Mouse (Mus musculus) erythroblast, adult 5-6 weeks (primary cell): ENCODE results near the gene Ccdc63. TPM values are rescaled to one million over a fixed set of nuclear protein-coding genes. Genes with fewer than 3 reads are reported as not detected.
"Not testable (repeated sequence)": the region's sequence is repeated elsewhere in the genome, so short reads cannot be mapped to it uniquely, and the experiment has no call there.

Experiments
- ATAC-seq: replicated peaks from 2 replicates; pipeline ENCODE4 v1.8.0; 2016; ENCODE audit warnings: moderate number of reproducible peaks, mild to moderate bottlenecking, moderate TSS enrichment, inconsistent platforms; ENCODE audit not compliant: poor library complexity, low FRiP score, severe bottlenecking
- total RNA-seq, 2 experiments: library from RNA; stranded (forward) in 1 of 2; stranded (reverse) in 1 of 2; fragments of 150-400 nt in 1 of 2; fragments of 200-764, 138-1000 nt in 1 of 2; gene quantifications; 2 replicates each; pipeline versions ENCODE4 v1.2.3 to v1.2.4; 2015 to 2017; ENCODE audit warnings: low replicate concordance in 2 of 2

The Ccdc63 gene
- total RNA-seq (2015; ENCODE audit: low replicate concordance) (not detected in 2 replicates), total RNA-seq (2017; ENCODE audit: low replicate concordance) (4.0 TPM in 1 of 2 replicates, not detected in the other)

DNA sequence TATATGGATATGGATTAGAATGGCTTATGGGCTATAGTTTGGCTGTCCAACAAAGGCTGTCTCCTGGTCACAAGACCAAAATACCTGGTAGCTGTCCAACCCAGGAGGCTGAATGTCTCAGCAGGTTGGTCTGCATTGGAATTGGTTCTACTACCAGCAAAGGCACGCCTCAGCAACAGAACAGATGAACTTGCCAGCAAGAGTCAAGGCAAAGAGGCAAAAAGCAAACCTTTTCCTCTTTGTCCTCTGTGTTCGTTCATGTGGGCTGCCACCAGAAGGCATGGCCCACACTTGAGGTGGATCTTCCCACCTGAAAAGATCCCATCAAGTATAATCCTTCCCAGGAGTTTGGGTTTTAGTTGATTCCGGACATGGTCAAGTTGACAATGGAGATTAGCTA lies at the start of gene Ccdc63:
Gene Ccdc63, minus strand, starts transcription at position 101 of the 400 bp plus-strand sequence.
- ATAC-seq: no peak

DNA sequence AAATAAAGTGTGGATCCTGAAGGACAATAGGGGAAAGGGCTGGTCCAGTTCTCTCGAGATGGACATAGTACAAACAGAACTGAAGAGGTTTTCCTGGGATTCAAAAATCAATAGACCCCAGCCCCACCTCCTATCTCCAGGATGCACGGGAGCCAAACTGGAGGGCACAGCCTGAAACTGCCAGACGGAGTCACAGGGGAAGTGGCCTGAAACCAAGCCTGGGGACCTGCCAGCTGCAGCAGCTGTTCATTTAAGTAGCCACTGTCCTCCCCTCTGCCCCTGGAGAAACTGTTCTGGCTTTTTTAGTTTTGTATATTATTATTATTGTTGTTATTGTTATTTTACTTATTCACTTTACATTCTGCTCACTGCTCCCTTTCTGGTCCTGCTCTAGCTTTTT lies 48.5 kb upstream of the Ccdc63 start:
- ATAC-seq: no peak

DNA sequence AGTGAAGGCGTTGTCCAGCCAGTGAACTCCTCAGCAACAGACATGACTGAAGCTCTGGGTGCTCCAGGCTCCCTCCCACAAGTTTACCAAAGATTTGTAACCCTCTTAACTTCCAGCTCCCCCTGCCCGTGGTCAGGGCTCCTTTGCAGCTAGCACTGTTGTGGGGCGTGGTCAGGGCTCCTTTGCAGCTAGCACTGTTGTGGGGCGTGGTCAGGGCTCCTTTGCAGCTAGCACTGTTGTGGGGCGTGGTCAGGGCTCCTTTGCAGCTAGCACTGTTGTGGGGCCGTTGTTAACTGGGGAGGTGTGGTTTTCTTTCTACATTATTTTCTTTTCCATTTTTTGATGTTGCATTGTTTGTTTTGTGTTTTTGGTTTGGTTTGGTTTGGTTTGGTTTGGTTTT lies 44.2 kb upstream of the Ccdc63 start:
- not testable (repeated sequence) for ATAC-seq

DNA sequence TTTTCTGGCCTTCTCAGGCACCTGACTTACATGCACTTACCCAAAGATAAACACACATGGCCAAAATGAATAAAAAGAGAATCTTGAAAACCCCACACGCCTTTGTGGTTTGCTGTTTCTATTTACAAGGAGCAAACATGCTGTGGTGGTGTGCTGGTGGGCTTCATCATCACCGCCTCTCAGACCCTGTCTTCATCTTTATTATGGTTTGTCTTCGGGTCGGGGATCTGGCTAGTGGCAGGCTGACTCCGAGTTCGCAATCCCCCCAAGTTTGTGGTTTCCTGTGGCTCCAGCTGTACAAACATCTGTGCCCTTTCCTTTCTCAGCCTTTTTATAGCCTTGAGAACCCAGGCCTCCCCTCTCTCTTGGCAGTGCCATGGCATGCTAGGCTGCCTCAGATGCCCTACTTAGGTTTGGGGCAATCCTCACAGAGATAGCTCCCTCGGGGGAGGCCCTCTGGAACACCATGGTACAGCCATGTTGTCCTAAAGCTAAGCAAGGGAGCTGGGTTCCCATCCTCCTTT lies 43.7 kb upstream of the Ccdc63 start:
- no peak for ATAC-seq

DNA sequence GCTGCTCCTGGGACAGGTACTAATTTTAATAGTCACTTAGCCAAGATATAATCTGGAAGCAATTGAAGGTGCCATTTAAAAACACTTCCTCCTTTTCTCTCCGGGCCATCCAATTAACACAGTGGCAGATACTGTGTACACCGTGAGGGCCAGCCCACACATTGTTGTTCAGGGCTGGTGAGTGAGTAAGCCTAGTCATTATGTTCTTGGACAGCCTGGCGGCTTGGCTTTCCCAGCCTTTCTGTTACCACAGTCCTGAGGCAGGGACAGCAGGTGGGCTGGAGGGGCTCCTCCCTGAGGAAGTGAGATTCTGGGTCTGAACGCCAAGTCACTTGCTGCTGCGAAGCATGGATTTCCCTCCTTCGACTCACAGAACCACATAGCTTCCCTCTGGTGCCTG lies 39.0 kb upstream of the Ccdc63 start:
- ATAC-seq: no peak

DNA sequence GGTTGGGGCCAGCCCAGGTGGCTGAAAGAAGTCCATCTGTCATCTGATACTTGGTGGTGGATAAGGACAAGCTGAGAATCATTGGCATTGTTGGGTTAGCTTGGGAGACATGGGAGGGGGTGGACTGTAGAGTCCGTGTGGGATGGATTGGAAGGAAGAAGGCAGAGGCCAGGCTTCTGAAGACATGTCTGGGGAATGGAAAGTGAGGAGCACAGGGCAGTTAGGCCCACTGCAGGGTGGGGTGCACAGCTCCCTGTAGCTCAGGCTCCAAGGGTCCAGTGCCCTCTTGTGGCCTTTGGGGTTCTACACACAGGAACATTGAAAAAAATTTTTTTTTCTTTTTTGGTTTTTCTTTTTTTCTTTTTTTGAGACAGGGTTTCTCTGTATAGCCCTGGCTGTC lies 35.8 kb upstream of the Ccdc63 start:
- ATAC-seq: peak; percentile 73; the same call in 1 of the 2 replicates

DNA sequence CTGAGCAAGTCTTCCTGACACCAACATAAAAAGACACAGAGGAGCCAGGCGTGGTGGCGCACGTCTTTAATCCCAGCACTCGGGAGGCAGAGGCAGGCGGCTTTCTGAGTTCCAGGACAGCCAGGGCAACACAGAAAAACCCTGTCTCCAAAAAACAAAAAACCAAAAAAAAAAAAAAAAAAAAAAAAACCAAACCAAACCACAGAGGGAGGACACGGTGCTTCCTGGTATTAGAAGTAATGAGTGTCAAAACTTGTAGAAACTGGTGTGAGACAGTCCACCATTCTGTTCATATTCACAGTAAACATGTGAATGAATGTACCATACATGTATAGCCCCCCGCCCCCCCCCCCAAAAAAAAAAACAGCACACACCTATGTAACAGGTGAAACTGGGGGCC lies 35.3 kb upstream of the Ccdc63 start:
- no peak for ATAC-seq

DNA sequence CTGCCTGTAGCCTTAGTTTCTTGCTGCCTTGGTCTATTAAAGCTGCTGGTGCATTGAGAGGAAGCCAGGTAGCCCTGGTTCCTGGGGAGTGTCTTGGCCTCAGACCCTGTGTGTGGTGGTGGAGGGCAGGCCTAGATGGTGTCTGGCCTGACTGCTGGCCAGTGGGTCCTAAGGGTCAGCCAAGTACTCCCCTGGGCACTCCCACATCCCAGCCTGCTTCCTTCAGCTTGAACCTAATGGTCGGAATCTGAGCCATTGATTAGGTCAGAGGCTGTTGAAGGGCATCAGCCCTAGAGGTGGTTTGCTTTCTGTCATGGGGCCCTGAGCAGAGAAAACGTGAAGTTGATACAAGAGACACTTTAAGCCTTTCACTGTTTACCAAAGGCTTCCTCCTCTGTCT lies 34.8 kb upstream of the Ccdc63 start:
- ATAC-seq: no peak

DNA sequence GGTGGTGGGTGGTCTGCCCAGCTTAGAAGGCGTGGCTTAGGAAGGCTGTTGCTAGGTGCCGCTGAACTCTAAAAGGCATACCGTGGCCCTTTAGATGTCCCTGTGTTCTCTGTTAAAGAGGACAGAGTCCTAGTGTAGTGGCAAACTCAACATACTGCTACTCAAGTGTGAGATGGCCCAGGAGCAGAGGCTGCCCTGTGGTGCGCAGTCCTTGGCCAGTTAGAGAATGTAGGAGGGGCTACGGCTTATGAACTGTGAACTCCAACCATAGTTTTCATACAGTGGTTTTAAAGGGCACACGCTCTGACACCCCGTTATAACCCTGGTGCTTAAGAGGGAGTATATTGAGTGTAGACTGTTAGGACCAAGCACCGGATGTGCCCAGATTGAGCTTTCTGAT lies 30.4 kb upstream of the Ccdc63 start:
- no peak for ATAC-seq

DNA sequence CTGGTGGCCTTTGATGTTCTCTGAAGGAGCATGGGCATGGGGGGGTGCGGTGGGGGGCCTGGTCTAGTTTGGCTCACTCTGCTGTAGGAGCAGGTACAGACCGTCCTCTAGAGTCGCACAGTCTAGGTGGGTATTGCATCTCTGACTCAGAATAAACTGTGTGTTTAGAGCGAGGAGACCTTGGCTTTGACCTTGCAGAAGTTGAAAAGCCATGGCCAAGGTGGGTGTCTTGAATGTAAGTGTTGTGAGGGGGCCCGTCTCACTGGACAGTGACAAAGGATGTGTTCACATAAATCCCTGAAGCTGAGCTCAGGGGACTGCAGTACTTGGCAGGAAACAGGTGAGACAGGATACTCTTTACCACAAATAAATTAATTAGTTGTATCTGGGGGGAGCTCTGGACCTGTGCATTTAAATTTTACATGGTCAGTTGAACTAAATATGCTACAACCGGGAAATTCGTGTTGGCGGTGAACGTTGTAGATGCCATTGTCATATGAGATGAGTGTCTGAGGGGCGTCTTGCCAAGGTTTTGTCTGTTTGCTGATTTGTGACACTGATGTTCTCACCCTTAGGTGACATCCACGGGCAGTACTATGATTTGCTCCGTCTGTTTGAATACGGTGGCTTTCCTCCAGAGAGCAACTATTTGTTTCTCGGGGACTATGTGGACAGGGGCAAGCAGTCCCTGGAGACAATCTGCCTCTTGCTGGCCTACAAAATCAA lies 27.9 kb upstream of the Ccdc63 start:
- no peak for ATAC-seq

DNA sequence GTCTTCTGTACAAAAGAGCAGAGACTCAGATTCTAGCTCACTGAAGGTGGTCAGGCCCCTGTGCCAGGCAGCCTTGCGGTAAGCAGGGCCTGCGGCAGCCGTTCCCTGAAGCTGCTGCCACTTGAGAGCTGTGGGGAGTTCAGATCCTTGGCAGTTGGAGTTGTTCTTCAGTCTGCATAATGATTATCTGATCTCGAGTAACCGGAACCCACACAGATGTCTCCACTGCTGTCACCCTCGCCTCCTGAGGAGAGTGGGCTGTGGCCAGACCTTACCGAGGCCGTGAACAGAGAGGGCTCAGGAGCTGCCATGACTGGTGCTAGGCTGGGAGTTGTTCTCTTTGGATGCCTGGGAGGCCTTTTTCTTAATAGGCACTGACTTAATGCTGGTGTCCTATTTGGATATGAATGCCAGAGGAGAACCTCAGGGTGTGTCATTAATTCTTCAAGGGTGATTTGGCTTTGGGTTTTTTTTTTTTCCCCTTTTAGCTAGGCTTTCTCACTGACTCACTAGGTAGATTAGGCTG lies 26.1 kb upstream of the Ccdc63 start:
- no peak for ATAC-seq

DNA sequence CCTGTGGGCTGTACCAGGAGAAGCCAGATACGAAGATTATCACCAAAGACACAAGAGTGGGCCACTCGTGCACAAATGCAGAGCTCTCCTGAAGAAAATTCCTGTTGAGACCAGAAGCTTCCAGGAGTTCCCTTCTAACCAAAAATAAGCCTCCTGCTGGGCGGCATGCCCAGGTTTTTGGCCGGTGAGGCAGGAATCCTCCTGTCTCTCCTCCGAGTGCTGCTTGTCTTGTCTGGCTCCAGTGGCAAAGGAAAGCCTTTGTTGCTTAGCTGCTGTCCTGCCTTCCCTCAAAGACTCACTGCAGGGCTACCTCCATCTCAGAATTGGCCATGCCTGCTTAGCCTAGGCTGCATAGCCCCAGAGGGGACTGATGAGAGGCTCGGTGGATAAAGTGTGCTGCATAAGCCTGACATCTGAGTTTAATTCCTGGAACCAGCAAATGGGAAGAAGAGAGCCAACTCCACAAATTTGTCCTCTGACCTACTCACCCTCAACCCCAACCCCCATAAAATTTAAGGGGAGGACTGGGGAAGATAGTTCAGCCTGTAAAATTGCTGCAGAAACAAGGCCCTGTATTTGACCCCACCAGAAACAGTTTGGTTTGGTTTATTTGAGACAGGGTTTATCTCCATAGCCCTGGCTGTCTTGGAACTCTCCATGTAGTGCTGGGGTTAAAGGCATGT lies 24.8 kb upstream of the Ccdc63 start:
- no peak for ATAC-seq

DNA sequence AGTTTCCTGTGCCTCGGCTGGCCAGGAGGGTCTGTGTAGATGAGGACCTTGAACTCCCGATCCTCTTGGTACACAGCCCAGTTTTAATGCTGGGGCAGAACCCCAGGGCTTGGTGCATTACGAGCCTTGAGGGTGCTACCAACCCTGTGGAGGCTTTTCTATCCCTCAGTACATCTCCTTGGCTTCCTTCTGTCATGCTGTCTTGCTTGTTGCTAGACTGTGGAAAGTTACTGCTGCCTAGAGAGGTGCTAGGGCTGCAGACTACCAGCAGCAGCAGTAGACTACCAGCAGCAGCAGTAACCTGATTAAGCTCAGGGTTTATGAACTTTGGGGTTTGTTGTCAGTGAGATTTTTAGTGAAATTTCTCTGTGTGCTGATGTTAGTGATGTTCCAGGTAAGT lies 23.4 kb upstream of the Ccdc63 start:
- ATAC-seq: no peak

DNA sequence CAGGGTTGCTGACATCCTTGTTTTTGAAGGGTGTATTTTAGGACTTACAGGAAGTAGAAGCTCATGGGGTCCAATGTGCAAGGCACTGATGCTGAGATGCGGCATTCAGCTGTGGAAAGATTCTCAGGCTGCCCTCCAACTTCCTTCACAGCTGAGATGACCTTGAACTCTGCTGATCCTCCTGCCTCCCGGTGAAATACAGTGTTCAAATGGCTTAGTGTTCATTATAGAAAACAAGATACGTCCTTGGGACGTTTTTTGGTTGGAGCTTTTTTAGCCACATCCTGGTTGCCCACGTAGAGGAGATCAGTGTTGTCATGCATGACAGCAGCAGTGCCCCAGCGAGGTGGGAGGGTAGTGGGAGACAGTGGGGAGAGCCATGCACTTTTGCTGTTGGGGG lies 22.6 kb upstream of the Ccdc63 start:
- no peak for ATAC-seq

DNA sequence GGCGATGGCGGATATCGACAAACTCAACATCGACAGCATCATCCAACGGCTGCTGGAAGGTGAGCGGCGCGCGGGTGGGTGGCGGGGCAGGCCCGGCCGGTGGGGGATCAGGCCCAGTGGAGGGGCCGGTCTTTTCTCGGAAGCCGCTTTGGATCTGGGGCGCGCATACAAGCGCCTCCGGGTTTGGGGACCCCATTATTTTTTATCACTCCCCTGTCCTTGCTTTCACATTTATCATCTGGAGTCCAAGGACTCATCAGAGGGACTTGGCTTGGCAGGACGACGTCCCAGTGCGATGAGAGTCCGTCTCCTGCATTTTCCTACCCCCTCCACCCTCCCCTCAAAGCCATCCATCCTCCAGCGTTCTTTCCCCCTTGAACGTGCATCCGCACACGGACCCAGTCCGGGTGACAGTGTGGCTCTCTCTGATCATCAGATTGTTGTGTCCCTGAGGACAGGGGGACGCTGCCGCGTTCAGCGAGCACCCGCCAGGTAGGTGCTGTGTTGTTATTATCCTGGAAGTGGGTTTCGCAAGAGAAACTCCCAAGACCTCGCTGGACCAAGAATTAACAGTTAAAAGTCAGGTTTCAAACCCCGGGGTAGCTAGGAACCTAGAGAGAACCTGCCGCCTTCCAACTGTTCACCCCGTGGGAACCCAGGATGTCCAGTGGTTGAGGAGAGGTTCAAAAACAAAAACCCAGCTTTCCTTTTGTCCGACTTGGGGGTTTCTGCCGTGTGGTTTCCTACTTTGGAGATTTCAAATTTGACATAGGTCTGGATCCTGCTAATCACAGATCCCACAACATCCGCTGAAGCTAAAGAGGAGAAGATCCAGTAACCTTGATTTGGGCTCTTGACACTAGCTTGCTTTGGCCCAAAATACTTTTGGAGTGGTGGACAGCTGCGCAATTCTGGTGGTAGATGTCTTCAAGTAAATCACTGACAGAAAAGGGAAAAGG lies 18.2 kb upstream of the Ccdc63 start:
- ATAC-seq: peak; percentile 41

DNA sequence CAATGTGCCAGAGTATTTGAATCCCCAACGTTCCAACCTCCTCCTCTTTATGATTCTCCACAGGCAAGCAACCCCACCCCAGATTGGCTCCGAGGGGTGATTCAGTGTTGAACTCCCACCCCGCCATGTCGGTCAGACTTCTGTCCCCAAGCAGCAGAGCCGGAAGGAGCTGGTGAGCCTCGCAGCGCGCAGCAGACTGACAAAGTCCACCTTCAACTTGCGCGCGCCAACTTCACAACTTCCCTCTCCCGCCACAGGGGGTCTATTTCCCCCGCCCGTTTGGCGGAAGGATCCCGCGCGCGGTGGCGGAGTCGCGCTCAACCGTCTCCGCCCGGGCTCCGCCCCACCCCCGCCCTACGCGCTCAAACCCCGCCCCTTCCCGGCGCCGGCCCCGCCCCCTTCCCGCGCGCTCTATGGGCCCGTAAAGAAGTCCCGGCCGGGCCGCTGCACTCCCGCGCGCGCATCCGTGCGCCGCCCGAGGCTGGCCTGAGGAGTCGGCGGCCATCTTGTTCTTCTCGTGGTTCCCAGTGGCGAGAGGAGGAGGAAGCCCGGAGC lies 17.3 kb upstream of the Ccdc63 start, which contains the start of gene Ppp1cc:
Gene Ppp1cc, plus strand, starts transcription at position 452 of the 555 bp plus-strand sequence.
- peak; percentile 80 for ATAC-seq

DNA sequence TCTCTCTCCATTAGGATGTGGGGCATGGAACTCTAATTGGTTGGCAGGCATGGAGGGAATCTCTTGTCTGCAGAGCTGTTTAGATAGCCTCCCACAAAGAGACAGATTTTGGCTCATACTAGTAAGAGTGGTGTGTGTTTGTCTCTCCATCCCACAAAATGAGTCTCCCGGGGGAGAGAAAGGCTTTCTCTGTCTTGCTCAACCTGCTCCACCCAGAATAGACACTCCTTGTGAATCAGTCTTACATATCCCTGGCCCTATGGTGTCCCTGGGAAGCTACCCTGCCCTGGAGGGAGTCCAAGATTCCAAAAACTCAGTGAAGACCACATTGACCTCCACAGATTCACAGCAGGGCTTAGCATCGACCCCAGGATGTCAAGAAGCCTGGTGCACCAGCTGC lies 15.9 kb upstream of the Ccdc63 start:
- no peak for ATAC-seq

DNA sequence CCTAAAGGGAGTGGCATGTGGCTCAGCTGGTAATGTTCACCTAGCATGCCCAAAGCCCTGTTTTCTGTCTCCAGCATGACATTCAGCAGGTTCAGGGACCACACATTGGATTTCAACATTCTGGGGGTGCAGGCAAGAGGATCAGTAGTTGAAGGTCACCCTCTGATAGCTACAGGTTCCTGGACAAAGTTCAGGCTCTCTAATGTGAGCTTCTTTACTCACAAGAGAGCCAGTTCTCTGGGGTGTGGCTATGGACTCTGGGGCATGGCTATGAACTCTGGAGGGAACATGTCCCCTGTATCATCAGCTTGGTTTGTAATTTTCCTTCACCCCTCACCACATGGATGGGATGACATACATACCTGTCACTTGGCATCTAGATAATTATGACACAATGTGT lies 15.0 kb upstream of the Ccdc63 start:
- no peak for ATAC-seq

DNA sequence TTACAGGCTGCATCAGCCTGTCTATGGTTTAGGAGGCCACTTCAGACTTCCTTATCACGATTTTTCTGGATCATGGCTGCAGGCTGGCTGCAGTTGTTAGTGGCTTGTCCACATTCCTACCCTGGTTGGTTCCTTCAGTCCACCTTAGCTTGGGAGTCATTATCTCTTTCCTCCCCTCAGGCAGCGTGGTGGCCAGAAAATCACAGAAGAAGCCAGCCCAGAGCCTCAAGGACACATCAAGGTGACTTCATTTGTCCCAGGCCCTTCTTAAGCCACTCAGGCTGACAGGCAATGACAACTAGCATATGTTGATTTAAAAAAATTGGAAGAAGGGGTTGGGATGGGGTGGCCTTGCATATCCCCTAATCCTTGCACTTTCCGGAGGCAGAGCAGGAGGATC lies 14.2 kb upstream of the Ccdc63 start:
- ATAC-seq: no peak
